Mouse (Mus musculus) neural tube, embryonic 12.5 days (tissue): Measurements from ENCODE around the gene Tsen2. TPM values are rescaled to one million over a fixed set of nuclear protein-coding genes. Genes with fewer than 3 reads are reported as not detected.

Source experiments
- ATAC-seq: fragments of 200-750 bp; cut with Nextera tagmentation; 2 replicates; pipeline ENCODE4 v1.8.0; 2017; ENCODE audit warnings: low read depth, mild to moderate bottlenecking, moderate TSS enrichment, moderate library complexity; ENCODE audit not compliant: low FRiP score
- H3K27ac ChIP-seq: fragments of 300-500 bp; sonication (generic); 2 replicates; pipeline ENCODE4 v1.5.1; 2016
- H3K27me3 ChIP-seq: fragments of 300-500 bp; sonication (generic); replicated peaks from 2 replicates; pipeline ENCODE4 v1.6.1; 2016; ENCODE audit warnings: mild to moderate bottlenecking
- H3K36me3 ChIP-seq: fragments of 300-500 bp; sonication (generic); 2 replicates; pipeline ENCODE4 v1.6.1; 2016; ENCODE audit warnings: mild to moderate bottlenecking
- H3K4me1 ChIP-seq: fragments of 300-500 bp; sonication (generic); 2 replicates; pipeline ENCODE4 v1.6.1; 2016
- H3K4me2 ChIP-seq: fragments of 300-500 bp; sonication (generic); replicated peaks from 2 replicates; pipeline ENCODE4 v1.6.1; 2016; ENCODE audit warnings: mild to moderate bottlenecking
- H3K4me3 ChIP-seq: fragments of 300-500 bp; sonication (generic); 2 replicates; pipeline ENCODE4 v1.5.1; 2016
- H3K9ac ChIP-seq: fragments of 300-500 bp; sonication (generic); 2 replicates; pipeline ENCODE4 v1.6.1; 2016; ENCODE audit warnings: mild to moderate bottlenecking
- H3K9me3 ChIP-seq: fragments of 300-500 bp; sonication (generic); 2 replicates; pipeline ENCODE4 v1.6.1; 2016; ENCODE audit warnings: mild to moderate bottlenecking
- WGBS: fragments of 180-500 bp; shearing (Covaris S2); methylation state at CpG from one replicate; pipeline ENCODE4 v1.1.7; 2016; 5-methylcytosine and 5-hydroxymethylcytosine counted together
- polyA plus RNA-seq: library from polyadenylated mRNA; unstranded; fragments of >200 nt; fragmentation: Nextera tagmentation; extraction: Ambion mirVana; gene quantifications from 2 replicates; pipeline ENCODE4 v1.2.1, GENCODE M21; 2016

Tsen2 gene
- polyA plus RNA-seq, 1 experiment from 2014 or later, result 28.2 TPM

DNA sequence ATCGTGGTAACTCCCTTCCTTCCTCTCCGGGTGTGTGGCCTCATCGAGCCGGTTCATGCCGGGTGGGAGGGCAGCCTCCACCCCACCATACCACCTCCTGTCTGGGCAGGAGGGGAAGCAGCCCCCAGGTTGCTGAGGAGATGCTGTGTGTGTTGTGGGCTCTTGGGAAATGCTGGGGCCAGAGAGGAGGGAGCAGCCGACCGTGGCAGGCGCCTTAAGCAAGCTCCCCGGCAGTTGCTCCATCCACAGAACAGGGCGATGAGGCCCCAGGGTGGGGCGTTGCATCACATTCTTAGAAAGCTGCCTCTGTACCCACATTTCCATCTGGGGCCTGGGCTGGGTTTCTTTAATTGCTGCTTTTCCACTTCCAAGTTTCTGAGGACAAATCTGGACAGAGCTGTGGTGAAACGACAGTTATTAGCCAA, 25.2 kb upstream of the Tsen2 start:
- Histone ChIP-seq H3K9me3 (no peaks in the 10 kb centered on the region), H3K27me3 (no peaks in the 10 kb centered on the region), H3K36me3 (no peaks in the 10 kb centered on the region), H3K27ac (no peak overlapping the region), H3K4me1 (no peaks in the 10 kb centered on the region), H3K4me3 (no peak overlapping the region), H3K4me2 (no peak overlapping the region), H3K9ac (no peak overlapping the region)
- 77% methylated on average over 12 of the region's 12 CpGs for WGBS
- no peak for ATAC-seq

- ATAC-seq, result no peak
- Histone ChIP-seq H3K4me1 (no peaks in the 10 kb centered on the region), H3K4me3 (no peak overlapping the region), H3K9ac (no peak overlapping the region), H3K27ac (no peak overlapping the region), H3K27me3 (no peaks in the 10 kb centered on the region), H3K4me2 (no peak overlapping the region), H3K9me3 (no peaks in the 10 kb centered on the region), H3K36me3 (no peaks in the 10 kb centered on the region)
- WGBS, result 96% methylated on average over 1 of the region's 1 CpGs
Observed at GRCm38 (mm10) chr6:115521923-115522322, 22.5 kb upstream of the Tsen2 start.

DNA sequence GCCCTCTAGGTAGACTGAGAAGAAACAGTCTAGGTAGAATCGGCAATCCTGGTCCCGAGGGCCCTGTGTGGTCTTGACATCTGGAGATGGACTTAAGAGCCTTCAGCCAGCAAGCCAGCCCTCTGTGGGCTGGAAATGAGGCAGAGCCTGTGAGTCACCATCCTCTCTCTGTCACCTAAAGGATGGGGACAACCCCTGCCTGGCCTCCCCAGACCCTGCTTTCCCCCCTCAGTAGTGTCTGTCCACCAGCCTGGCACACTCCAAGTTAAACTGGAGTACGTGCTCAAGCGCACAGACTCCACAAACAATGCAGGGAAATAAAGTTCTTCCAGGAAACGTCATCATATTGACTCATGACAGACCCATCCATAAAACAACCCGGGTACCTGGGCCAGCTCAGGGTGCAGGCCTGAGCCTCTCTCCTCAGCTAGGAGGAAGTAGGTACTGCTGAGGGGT, 21.7 kb upstream of the Tsen2 start:
- H3K4me3 ChIP-seq, result no peak overlapping the region
- ATAC-seq, result no peak
- H3K27me3 ChIP-seq, result no peaks in the 10 kb centered on the region
- H3K9ac ChIP-seq, result no peak overlapping the region
- H3K36me3 ChIP-seq, result no peaks in the 10 kb centered on the region
- H3K4me2 ChIP-seq, result no peak overlapping the region
- H3K27ac ChIP-seq, result no peak overlapping the region
- no peaks in the 10 kb centered on the region for H3K9me3 ChIP-seq
- WGBS, result 80% methylated on average over 6 of the region's 6 CpGs
- H3K4me1 ChIP-seq, result no peaks in the 10 kb centered on the region

GRCm38 (mm10) chr6:115523201-115523600, 21.3 kb upstream of the Tsen2 start:
- no peak for ATAC-seq
- Histone ChIP-seq H3K27me3 (no peaks in the 10 kb centered on the region), H3K36me3 (no peaks in the 10 kb centered on the region), H3K9me3 (no peaks in the 10 kb centered on the region), H3K4me3 (no peak overlapping the region), H3K9ac (no peak overlapping the region), H3K27ac (no peak overlapping the region), H3K4me1 (no peaks in the 10 kb centered on the region), H3K4me2 (no peak overlapping the region)
- 84% methylated on average over 9 of the region's 9 CpGs for WGBS

DNA sequence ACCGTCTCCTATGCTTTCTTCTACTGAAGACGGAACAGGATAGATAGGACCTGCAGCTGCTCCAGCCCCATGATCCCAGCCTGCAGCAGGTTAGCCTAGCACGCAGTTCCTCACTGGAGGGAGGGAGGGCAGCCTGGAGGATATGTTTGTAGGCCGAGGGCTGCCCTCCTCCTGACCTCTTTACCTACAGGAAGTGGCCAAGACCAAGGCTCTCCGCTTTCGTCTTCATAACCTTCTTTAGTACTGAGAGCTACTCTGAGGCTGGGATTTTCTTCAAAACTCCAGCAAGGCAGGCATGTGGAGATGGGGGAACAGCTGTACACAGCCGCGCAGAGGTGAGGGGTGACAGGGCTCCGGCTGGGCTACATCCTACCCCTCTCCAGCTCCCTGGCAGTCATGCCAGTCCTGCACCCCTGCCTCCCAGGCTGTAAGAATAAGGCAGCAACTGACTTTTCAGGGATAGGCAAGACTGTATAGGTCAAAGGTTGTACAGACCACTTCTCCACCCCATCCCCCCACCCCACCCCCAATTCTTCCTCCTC, 19.9 kb upstream of the Tsen2 start:
- 79% methylated on average over 9 of the region's 9 CpGs for WGBS

GRCm38 (mm10) chr6:115527418-115527817, 17.0 kb upstream of the Tsen2 start:
- H3K4me2 ChIP-seq, result no peak overlapping the region
- no peak overlapping the region for H3K27ac ChIP-seq
- H3K4me1 ChIP-seq, result no peaks in the 10 kb centered on the region
- no peak overlapping the region for H3K4me3 ChIP-seq
- WGBS, result 87% methylated on average over 3 of the region's 3 CpGs
- H3K27me3 ChIP-seq, result no peaks in the 10 kb centered on the region
- no peaks in the 10 kb centered on the region for H3K36me3 ChIP-seq
- no peak for ATAC-seq
- no peak overlapping the region for H3K9ac ChIP-seq
- H3K9me3 ChIP-seq, result no peaks in the 10 kb centered on the region

More for the DNA sequence above, 19.9 kb upstream of the Tsen2 start:
- H3K4me2 ChIP-seq, result no peak overlapping the region
- H3K27ac ChIP-seq, result no peak overlapping the region
- no peak for ATAC-seq
- no peak overlapping the region for H3K9ac ChIP-seq
- H3K9me3 ChIP-seq, result no peaks in the 10 kb centered on the region
- no peak overlapping the region for H3K4me3 ChIP-seq
- H3K27me3 ChIP-seq, result no peaks in the 10 kb centered on the region
- no peaks in the 10 kb centered on the region for H3K4me1 ChIP-seq
- no peaks in the 10 kb centered on the region for H3K36me3 ChIP-seq

DNA sequence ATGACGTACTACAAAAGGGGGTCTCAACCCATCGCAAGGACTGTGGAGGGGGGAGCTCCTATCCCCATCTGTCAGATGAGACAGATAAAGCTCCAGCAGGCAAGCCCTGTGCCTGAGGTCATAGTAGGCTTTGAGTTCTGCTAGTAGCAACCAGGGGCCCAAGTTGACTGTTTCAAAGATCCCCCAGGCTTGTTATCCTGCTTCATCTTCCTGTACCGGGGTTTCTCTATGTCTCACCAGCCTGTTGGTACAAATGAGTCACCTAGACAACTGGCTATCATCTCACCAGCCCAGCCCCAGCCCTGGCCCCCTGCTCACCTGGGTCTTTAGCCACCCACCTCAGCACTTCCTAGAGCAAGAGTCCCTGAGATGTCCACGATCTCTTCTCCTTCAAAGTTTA, 16.1 kb upstream of the Tsen2 start:
- Histone ChIP-seq H3K4me2 (no peak overlapping the region), H3K9ac (no peak overlapping the region), H3K27me3 (no peaks in the 10 kb centered on the region), H3K4me1 (no peaks in the 10 kb centered on the region), H3K9me3 (no peaks in the 10 kb centered on the region), H3K36me3 (no peaks in the 10 kb centered on the region), H3K4me3 (no peak overlapping the region), H3K27ac (no peak overlapping the region)
- WGBS, result 93% methylated on average over 4 of the region's 4 CpGs
- no peak for ATAC-seq

- no peaks in the 10 kb centered on the region for H3K36me3 ChIP-seq
- no peak overlapping the region for H3K27ac ChIP-seq
- no peaks in the 10 kb centered on the region for H3K27me3 ChIP-seq
- no peaks in the 10 kb centered on the region for H3K4me1 ChIP-seq
- H3K9me3 ChIP-seq, result no peaks in the 10 kb centered on the region
- H3K4me2 ChIP-seq, result no peak overlapping the region
- no peak overlapping the region for H3K4me3 ChIP-seq
- WGBS, result 81% methylated on average over 7 of the region's 7 CpGs
- no peak for ATAC-seq
- no peak overlapping the region for H3K9ac ChIP-seq
Observed at GRCm38 (mm10) chr6:115534617-115535016, 9.8 kb upstream of the Tsen2 start.

DNA sequence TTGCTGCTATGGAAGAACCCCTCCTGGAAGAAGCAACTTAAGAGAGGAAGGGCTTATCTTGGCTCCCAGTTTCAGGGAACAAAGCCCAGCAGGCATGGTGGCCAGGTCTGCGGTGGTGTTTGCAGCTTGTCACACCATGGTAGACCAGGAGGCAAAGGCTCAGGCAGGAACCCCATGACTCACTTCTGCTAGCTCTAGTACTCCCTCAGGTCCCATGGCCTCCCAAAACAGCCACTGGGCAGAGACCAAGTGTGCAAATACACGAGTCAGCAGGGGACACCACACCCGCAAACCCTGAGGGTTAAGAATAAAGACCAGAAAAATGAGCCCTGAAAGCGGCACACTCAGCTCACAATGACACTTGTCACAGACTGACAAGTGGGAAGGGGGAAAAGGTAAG, 8.3 kb upstream of the Tsen2 start:
- no peaks in the 10 kb centered on the region for H3K27me3 ChIP-seq
- H3K9ac ChIP-seq, result no peak overlapping the region
- no peak overlapping the region for H3K27ac ChIP-seq
- ATAC-seq, result no peak
- 71% methylated on average over 4 of the region's 4 CpGs for WGBS
- H3K4me3 ChIP-seq, result no peak overlapping the region
- no peaks in the 10 kb centered on the region for H3K36me3 ChIP-seq
- no peaks in the 10 kb centered on the region for H3K4me1 ChIP-seq
- no peak overlapping the region for H3K4me2 ChIP-seq
- H3K9me3 ChIP-seq, result no peaks in the 10 kb centered on the region

- ATAC-seq, result peak; percentile 84
- no peak overlapping the region for H3K27ac ChIP-seq
- H3K9me3 ChIP-seq, result no peaks in the 10 kb centered on the region
- H3K27me3 ChIP-seq, result no peaks in the 10 kb centered on the region
- H3K36me3 ChIP-seq, result no peaks in the 10 kb centered on the region
- H3K4me2 ChIP-seq, result peak overlapping the region; percentile 58
- H3K9ac ChIP-seq, result peak overlapping the region; percentile 49
- peak overlapping the region; percentile 18 for H3K4me3 ChIP-seq
- H3K4me1 ChIP-seq, result peaks cover 2% of the 10 kb centered on the region
- 23% methylated on average over 26 of the region's 26 CpGs for WGBS
Observed at GRCm38 (mm10) chr6:115538645-115539429, 5.6 kb upstream of the Tsen2 start.

DNA sequence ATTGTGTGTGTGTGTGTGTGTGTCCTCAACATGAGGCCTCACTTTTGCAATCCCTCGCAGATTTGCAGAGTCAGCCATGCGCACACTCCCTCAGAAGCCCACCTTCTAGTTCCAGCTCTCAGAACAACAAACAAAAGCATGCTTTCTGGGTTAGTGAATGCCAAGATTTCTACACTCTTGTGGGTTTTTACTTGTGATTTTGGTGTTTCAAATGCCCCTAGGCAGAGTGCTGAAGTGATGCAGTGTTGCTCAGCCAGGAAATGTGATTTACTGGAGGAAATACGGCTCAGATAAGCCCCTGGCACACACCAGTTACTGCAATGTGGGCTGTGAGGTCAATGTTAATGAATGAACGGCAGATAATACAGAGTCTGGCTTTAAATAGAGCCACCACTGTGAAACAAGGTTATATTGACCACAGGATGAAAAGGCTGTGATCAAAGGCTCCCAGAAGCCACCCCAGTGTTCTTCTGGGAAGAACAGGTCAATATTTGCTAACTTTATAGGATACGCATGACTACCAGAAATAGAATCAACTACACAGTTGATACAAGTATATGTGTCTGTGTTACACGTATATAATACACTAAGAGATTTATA, 2.7 kb upstream of the Tsen2 start:
- Histone ChIP-seq H3K27me3 (no peaks in the 10 kb centered on the region), H3K36me3 (no peaks in the 10 kb centered on the region), H3K9ac (no peak overlapping the region), H3K27ac (no peak overlapping the region), H3K4me2 (no peak overlapping the region), H3K4me1 (peaks cover 6% of the 10 kb centered on the region), H3K9me3 (no peaks in the 10 kb centered on the region), H3K4me3 (no peak overlapping the region)
- WGBS, result 59% methylated on average over 6 of the region's 6 CpGs
- ATAC-seq, result no peak

DNA sequence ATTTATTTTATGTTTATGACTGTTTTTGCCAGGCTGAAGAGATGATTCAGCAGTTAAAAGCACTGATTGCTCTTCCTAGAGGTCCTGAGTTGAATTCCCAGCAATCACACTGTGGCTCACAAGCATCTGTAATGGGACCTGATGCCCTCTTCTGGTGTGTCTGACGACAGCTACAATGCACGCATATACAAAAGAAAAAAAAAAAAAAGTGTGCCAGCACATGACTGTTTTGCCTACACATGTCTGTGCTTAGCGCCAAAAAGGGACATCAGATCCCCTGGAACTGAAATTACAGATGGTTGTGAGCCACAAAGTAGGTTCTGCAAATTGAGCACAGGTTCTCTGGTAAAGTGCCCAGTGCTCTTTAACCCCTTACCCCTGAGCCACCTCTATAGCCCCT, 2.1 kb upstream of the Tsen2 start:
- Histone ChIP-seq H3K4me3 (no peak overlapping the region), H3K9ac (no peak overlapping the region), H3K27me3 (no peaks in the 10 kb centered on the region), H3K4me1 (peaks cover 6% of the 10 kb centered on the region), H3K9me3 (no peaks in the 10 kb centered on the region), H3K4me2 (no peak overlapping the region), H3K36me3 (no peaks in the 10 kb centered on the region), H3K27ac (no peak overlapping the region)
- no peak for ATAC-seq
- 76% methylated on average over 3 of the region's 3 CpGs for WGBS
